Mouse (Mus musculus) embryonic facial prominence, embryonic 12.5 days (tissue): ENCODE data around the gene Ctcf. TPM values are rescaled to one million over a fixed set of nuclear protein-coding genes. Genes with fewer than 3 reads are reported as not detected.
"Not testable (repeated sequence)": the region's sequence is repeated elsewhere in the genome, so short reads cannot be mapped to it uniquely, and the experiment has no call there.

Experiments used
- ATAC-seq: fragments of 200-750 bp; cut with Nextera tagmentation; 2 replicates; pipeline ENCODE4 v1.8.0; 2017; ENCODE audit not compliant: insufficient number of reproducible peaks, insufficient read depth, low FRiP score, low TSS enrichment
- H3K27ac ChIP-seq: fragments of 300-500 bp; sonication (generic); 2 replicates; pipeline ENCODE4 v1.5.1; 2016; ENCODE audit warnings: mild to moderate bottlenecking
- H3K27me3 ChIP-seq: fragments of 300-500 bp; sonication (generic); 2 replicates; pipeline ENCODE4 v1.6.1; 2016; ENCODE audit warnings: mild to moderate bottlenecking, moderate library complexity
- H3K36me3 ChIP-seq: fragments of 300-500 bp; sonication (generic); 2 replicates; pipeline ENCODE4 v1.6.1; 2016; ENCODE audit warnings: mild to moderate bottlenecking
- H3K4me1 ChIP-seq: fragments of 300-500 bp; sonication (generic); 2 replicates; pipeline ENCODE4 v1.6.1; 2016
- H3K4me2 ChIP-seq: fragments of 300-500 bp; sonication (generic); replicated peaks from 2 replicates; pipeline ENCODE4 v1.6.1; 2016; ENCODE audit warnings: mild to moderate bottlenecking, moderate library complexity
- H3K4me3 ChIP-seq: fragments of 300-500 bp; sonication (generic); 2 replicates; pipeline ENCODE4 v1.5.1; 2016; ENCODE audit warnings: mild to moderate bottlenecking
- H3K9ac ChIP-seq: fragments of 300-500 bp; sonication (generic); 2 replicates; pipeline ENCODE4 v1.6.1; 2016; ENCODE audit warnings: mild to moderate bottlenecking, moderate library complexity
- H3K9me3 ChIP-seq: fragments of 300-500 bp; sonication (generic); 2 replicates; pipeline ENCODE4 v1.6.1; 2016; ENCODE audit warnings: mild to moderate bottlenecking, moderate library complexity
- WGBS: fragments of 180-500 bp; shearing (Covaris S2); methylation state at CpG from one replicate; pipeline ENCODE4 v1.1.7; 2016; 5-methylcytosine and 5-hydroxymethylcytosine counted together
- polyA plus RNA-seq: library from polyadenylated mRNA; unstranded; fragments of >200 nt; fragmentation: Nextera tagmentation; extraction: Ambion mirVana; gene quantifications from 2 replicates; pipeline ENCODE4 v1.2.1, GENCODE M21; 2016

Gene Ctcf
- polyA plus RNA-seq = 138 and 152 TPM in 2 replicates

- H3K36me3 ChIP-seq = no peaks in the 10 kb centered on the region
- peak; percentile 91 for ATAC-seq
- peak within 1 kb of the TSS; percentile 68 for H3K4me3 ChIP-seq
- H3K27me3 ChIP-seq = no peaks in the 10 kb centered on the region
- H3K9me3 ChIP-seq = no peaks in the 10 kb centered on the region
- H3K4me1 ChIP-seq = peaks cover 23% of the 10 kb centered on the region
- H3K27ac ChIP-seq = peak within 1 kb of the TSS; percentile 100
- H3K4me2 ChIP-seq = peak within 1 kb of the TSS; percentile 88
- H3K9ac ChIP-seq = peak within 1 kb of the TSS; percentile 98
- WGBS = under 1% methylated on average over 66 of the region's 126 CpGs
Measured at GRCm38 (mm10) chr8:105636018-105636962, at the start of gene Ctcf. TSS of gene Ctcf (plus strand) at chr8:105636568.

GRCm38 (mm10) chr8:105592431-105592830 is 43.9 kb upstream of the Ctcf start:
- Histone ChIP-seq H3K27me3 (no peaks in the 10 kb centered on the region), H3K4me3 (no peak overlapping the region), H3K36me3 (no peaks in the 10 kb centered on the region), H3K27ac (0 out of 2 replicates have a peak overlapping the region, but pooled peaks have one; percentile 41), H3K4me2 (no peak overlapping the region), H3K4me1 (peaks cover 10% of the 10 kb centered on the region), H3K9me3 (no peaks in the 10 kb centered on the region), H3K9ac (no peak overlapping the region)
- no peak for ATAC-seq
- 77% methylated on average over 2 of the region's 2 CpGs for WGBS

GRCm38 (mm10) chr8:105593859-105594258 is 42.5 kb upstream of the Ctcf start:
- WGBS = 15% methylated on average over 15 of the region's 15 CpGs
- ATAC-seq = peak; percentile 65; the same call in 1 of the 2 replicates
- H3K9me3 ChIP-seq = no peaks in the 10 kb centered on the region
- no peaks in the 10 kb centered on the region for H3K27me3 ChIP-seq
- H3K36me3 ChIP-seq = no peaks in the 10 kb centered on the region
- H3K27ac ChIP-seq = peak overlapping the region; percentile 86
- peak overlapping the region; percentile 21; the same call in 1 of the 2 replicates for H3K4me3 ChIP-seq
- H3K9ac ChIP-seq = peak overlapping the region; percentile 36
- H3K4me2 ChIP-seq = peak overlapping the region; percentile 48
- peaks cover 10% of the 10 kb centered on the region for H3K4me1 ChIP-seq

GRCm38 (mm10) chr8:105594451-105595242 is 41.7 kb upstream of the Ctcf start:
- Histone ChIP-seq H3K9me3 (no peaks in the 10 kb centered on the region), H3K4me3 (no peak overlapping the region), H3K36me3 (no peaks in the 10 kb centered on the region), H3K27me3 (no peaks in the 10 kb centered on the region), H3K4me1 (peaks cover 10% of the 10 kb centered on the region), H3K9ac (0 out of 2 replicates have a peak overlapping the region, but pooled peaks have one; percentile 36), H3K4me2 (peak overlapping the region; percentile 48), H3K27ac (peak overlapping the region; percentile 86)
- no peak for ATAC-seq
- 76% methylated on average over 18 of the region's 18 CpGs for WGBS

GRCm38 (mm10) chr8:105596362-105597034 is 39.9 kb upstream of the Ctcf start:
- WGBS = 7% methylated on average over 14 of the region's 14 CpGs
- Histone ChIP-seq H3K27me3 (no peaks in the 10 kb centered on the region), H3K4me1 (peaks cover 10% of the 10 kb centered on the region), H3K36me3 (no peaks in the 10 kb centered on the region), H3K4me3 (no peak overlapping the region), H3K9me3 (no peaks in the 10 kb centered on the region), H3K9ac (no peak overlapping the region), H3K27ac (no peak overlapping the region), H3K4me2 (peak overlapping the region; percentile 18; the same call in 1 of the 2 replicates)
- no peak; the same call in 1 of the 2 replicates for ATAC-seq

GRCm38 (mm10) chr8:105598777-105599176 is 37.6 kb upstream of the Ctcf start:
- Histone ChIP-seq H3K27me3 (no peaks in the 10 kb centered on the region), H3K9me3 (no peaks in the 10 kb centered on the region), H3K4me2 (no peak overlapping the region), H3K36me3 (no peaks in the 10 kb centered on the region), H3K4me3 (no peak overlapping the region), H3K27ac (no peak overlapping the region), H3K9ac (no peak overlapping the region), H3K4me1 (peaks cover 7% of the 10 kb centered on the region)
- 81% methylated on average over 6 of the region's 6 CpGs for WGBS
- ATAC-seq = no peak

- no peak overlapping the region for H3K4me3 ChIP-seq
- H3K4me2 ChIP-seq = no peak overlapping the region
- H3K27me3 ChIP-seq = no peaks in the 10 kb centered on the region
- no peak overlapping the region for H3K9ac ChIP-seq
- 68% methylated on average over 5 of the region's 5 CpGs for WGBS
- H3K27ac ChIP-seq = no peak overlapping the region
- H3K9me3 ChIP-seq = no peaks in the 10 kb centered on the region
- H3K4me1 ChIP-seq = peaks cover 6% of the 10 kb centered on the region
- H3K36me3 ChIP-seq = no peaks in the 10 kb centered on the region
- no peak for ATAC-seq
Measured at GRCm38 (mm10) chr8:105601301-105601700, 35.1 kb upstream of the Ctcf start.

GRCm38 (mm10) chr8:105602540-105602939 is 33.8 kb upstream of the Ctcf start:
- H3K9ac ChIP-seq, H3K27ac ChIP-seq, H3K36me3 ChIP-seq, H3K4me2 ChIP-seq, ATAC-seq, H3K9me3 ChIP-seq, H3K27me3 ChIP-seq, H3K4me3 ChIP-seq: not testable (repeated sequence)
- 81% methylated on average over 3 of the region's 3 CpGs for WGBS
- H3K4me1 ChIP-seq = peaks cover 18% of the 10 kb centered on the region

- H3K36me3 ChIP-seq = no peaks in the 10 kb centered on the region
- peaks cover 20% of the 10 kb centered on the region for H3K4me1 ChIP-seq
- H3K27me3 ChIP-seq = no peaks in the 10 kb centered on the region
- ATAC-seq = peak; percentile 80
- H3K9me3 ChIP-seq = no peaks in the 10 kb centered on the region
- H3K4me2 ChIP-seq = peak within 1 kb of the TSS; percentile 97
- peak within 1 kb of the TSS; percentile 80 for H3K27ac ChIP-seq
- H3K9ac ChIP-seq = peak within 1 kb of the TSS; percentile 82
- H3K4me3 ChIP-seq = peak within 1 kb of the TSS; percentile 78
- 0% methylated on average over 33 of the region's 42 CpGs for WGBS
Measured at GRCm38 (mm10) chr8:105604804-105605381, 31.5 kb upstream of the Ctcf start, which contains the start of gene Ripor1. TSS of gene Ripor1 (plus strand) at chr8:105605255.

- H3K36me3 ChIP-seq = no peaks in the 10 kb centered on the region
- peaks cover 20% of the 10 kb centered on the region for H3K4me1 ChIP-seq
- WGBS = under 1% methylated on average over 36 of the region's 39 CpGs
- no peaks in the 10 kb centered on the region for H3K9me3 ChIP-seq
- no peaks in the 10 kb centered on the region for H3K27me3 ChIP-seq
- peak overlapping the region; percentile 80 for H3K27ac ChIP-seq
- H3K4me2 ChIP-seq = peak overlapping the region; percentile 97
- H3K9ac ChIP-seq = peak overlapping the region; percentile 82
- peak overlapping the region; percentile 78 for H3K4me3 ChIP-seq
- ATAC-seq = no peak
Measured at GRCm38 (mm10) chr8:105605491-105606188, 30.7 kb upstream of the Ctcf start.
